Mouse (Mus musculus) limb, embryonic 13.5 days (tissue): ENCODE results near the gene Abca1. TPM values are rescaled to one million over a fixed set of nuclear protein-coding genes. Genes with fewer than 3 reads are reported as not detected.

ENCODE experiments used
- ATAC-seq: fragments of 200-750 bp; cut with Nextera tagmentation; 2 replicates; pipeline ENCODE4 v1.8.0; 2017; ENCODE audit warnings: low read depth, moderate number of reproducible peaks, moderate TSS enrichment; ENCODE audit not compliant: low FRiP score
- H3K27ac ChIP-seq: fragments of 300-500 bp; sonication (generic); 2 replicates; pipeline ENCODE4 v1.5.1; 2015; ENCODE audit warnings: inconsistent platforms, mild to moderate bottlenecking, moderate library complexity
- H3K27me3 ChIP-seq: fragments of 300-500 bp; sonication (generic); 2 replicates; pipeline ENCODE4 v1.6.1; 2015; ENCODE audit warnings: mild to moderate bottlenecking, inconsistent platforms
- H3K36me3 ChIP-seq: fragments of 300-500 bp; sonication (generic); 2 replicates; pipeline ENCODE4 v1.6.1; 2015; ENCODE audit warnings: inconsistent platforms, mild to moderate bottlenecking, moderate library complexity
- H3K4me1 ChIP-seq: fragments of 300-500 bp; sonication (generic); 2 replicates; pipeline ENCODE4 v1.6.1; 2015; ENCODE audit warnings: inconsistent platforms
- H3K4me2 ChIP-seq: fragments of 300-500 bp; sonication (generic); replicated peaks from 2 replicates; pipeline ENCODE4 v1.6.1; 2015; ENCODE audit warnings: inconsistent platforms, mild to moderate bottlenecking, moderate library complexity
- H3K4me3 ChIP-seq: fragments of 300-500 bp; sonication (generic); 2 replicates; pipeline ENCODE4 v1.5.1; 2015; ENCODE audit warnings: moderate library complexity, mild to moderate bottlenecking, inconsistent platforms
- H3K9ac ChIP-seq: fragments of 300-500 bp; sonication (generic); 2 replicates; pipeline ENCODE4 v1.6.1; 2015; ENCODE audit warnings: mild to moderate bottlenecking, inconsistent platforms
- H3K9me3 ChIP-seq: fragments of 300-500 bp; sonication (generic); 2 replicates; pipeline ENCODE4 v1.6.1; 2016; ENCODE audit warnings: inconsistent platforms
- WGBS: fragments of 180-500 bp; shearing (Covaris S2); methylation state at CpG from one replicate; pipeline ENCODE4 v1.1.7; 2015; 5-methylcytosine and 5-hydroxymethylcytosine counted together
- polyA plus RNA-seq: library from polyadenylated mRNA; unstranded; fragments of >200 nt; fragmentation: Nextera tagmentation; extraction: Ambion mirVana; gene quantifications from 2 replicates; pipeline ENCODE4 v1.2.1, GENCODE M21; 2015

Abca1 gene
- polyA plus RNA-seq, 1 experiment from 2014 or later, result 7.8 TPM

- WGBS, result 22% methylated on average over 2 of the region's 2 CpGs
- peaks cover 5% of the 10 kb centered on the region; the same call in 1 of the 2 replicates for H3K4me1 ChIP-seq
- no peak for ATAC-seq
Measured at GRCm38 (mm10) chr4:53147454-53147853, 12.2 kb downstream of the Abca1 start.

DNA sequence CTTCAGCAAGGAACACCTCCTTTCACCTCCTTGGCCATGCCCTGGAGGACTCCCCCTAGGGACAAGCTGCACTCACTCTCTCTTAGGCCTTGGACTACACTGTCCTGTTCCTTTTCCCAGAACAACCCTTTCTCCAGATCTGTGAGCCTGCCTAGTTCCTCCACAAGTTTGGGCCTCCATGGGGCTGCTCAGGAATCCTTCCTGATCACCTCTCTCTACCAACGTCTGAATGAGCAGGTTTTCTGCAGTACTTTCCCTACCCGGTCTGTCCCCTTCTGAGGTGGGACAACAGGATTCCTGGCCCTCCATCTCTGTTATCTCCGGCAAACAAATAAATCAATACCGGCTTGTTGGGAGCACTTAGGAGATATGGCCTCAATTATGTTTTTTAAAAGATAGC lies 12.6 kb downstream of the Abca1 start:
- H3K27ac ChIP-seq, result no peak overlapping the region
- no peak overlapping the region for H3K9ac ChIP-seq
- peaks cover 4% of the 10 kb centered on the region; the same call in 1 of the 2 replicates for H3K36me3 ChIP-seq
- WGBS, result 57% methylated on average over 4 of the region's 4 CpGs
- H3K4me1 ChIP-seq, result peaks cover 5% of the 10 kb centered on the region; the same call in 1 of the 2 replicates
- H3K4me2 ChIP-seq, result no peak overlapping the region
- no peak for ATAC-seq
- no peak overlapping the region for H3K4me3 ChIP-seq
- no peaks in the 10 kb centered on the region for H3K9me3 ChIP-seq
- H3K27me3 ChIP-seq, result no peaks in the 10 kb centered on the region

More at GRCm38 (mm10) chr4:53147454-53147853, 12.2 kb downstream of the Abca1 start:
- H3K27ac ChIP-seq, result no peak overlapping the region
- H3K27me3 ChIP-seq, result no peaks in the 10 kb centered on the region
- no peak overlapping the region for H3K4me2 ChIP-seq
- H3K4me3 ChIP-seq, result no peak overlapping the region
- H3K36me3 ChIP-seq, result peaks cover 4% of the 10 kb centered on the region; the same call in 1 of the 2 replicates
- H3K9me3 ChIP-seq, result no peaks in the 10 kb centered on the region
- no peak overlapping the region for H3K9ac ChIP-seq

DNA sequence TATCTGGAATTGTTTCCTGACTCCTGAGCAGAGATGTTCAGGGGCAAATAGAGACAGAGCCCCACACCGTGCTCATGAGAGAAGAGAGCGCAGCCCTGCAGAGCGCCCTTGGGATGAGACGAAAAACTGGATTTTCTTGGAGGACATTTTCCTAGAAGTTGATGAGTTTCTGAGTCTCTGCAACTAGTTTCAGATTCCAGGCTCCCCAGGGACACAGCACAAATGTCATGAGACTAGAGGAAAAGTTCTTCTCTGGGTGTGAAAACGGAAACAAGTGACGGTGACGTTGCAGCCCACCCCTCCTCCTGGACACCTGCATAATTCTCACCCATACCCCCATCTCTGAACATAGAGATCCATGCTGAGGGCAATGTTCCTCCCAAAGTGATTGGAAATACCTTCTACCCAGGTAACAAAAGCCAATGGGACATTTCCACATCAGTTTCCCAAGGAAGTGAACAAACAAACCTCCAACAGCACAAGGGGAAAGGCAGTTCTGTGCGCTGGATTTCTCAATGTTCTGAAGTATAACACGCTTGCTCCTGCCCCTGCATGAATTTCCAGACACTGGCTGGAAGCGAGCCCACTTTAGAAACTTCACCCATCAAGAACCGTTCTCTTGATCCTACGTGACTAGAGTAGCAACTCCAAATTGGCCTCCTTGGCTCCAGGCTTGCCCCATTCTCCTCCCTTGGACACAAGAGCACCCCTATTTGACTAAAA lies 13.3 kb downstream of the Abca1 start:
- ATAC-seq, result no peak
- 90% methylated on average over 12 of the region's 12 CpGs for WGBS
- H3K4me2 ChIP-seq, result no peak overlapping the region

GRCm38 (mm10) chr4:53145434-53146168 lies 14.1 kb downstream of the Abca1 start:
- H3K36me3 ChIP-seq, result peaks cover 9% of the 10 kb centered on the region
- ATAC-seq, result no peak
- H3K9me3 ChIP-seq, result no peaks in the 10 kb centered on the region
- WGBS, result 81% methylated on average over 12 of the region's 12 CpGs
- H3K27ac ChIP-seq, result no peak overlapping the region
- H3K4me1 ChIP-seq, result peaks cover 5% of the 10 kb centered on the region; the same call in 1 of the 2 replicates
- H3K9ac ChIP-seq, result no peak overlapping the region
- no peaks in the 10 kb centered on the region for H3K27me3 ChIP-seq
- no peak overlapping the region for H3K4me3 ChIP-seq
- H3K4me2 ChIP-seq, result no peak overlapping the region

More for the DNA sequence above, 13.3 kb downstream of the Abca1 start:
- H3K27me3 ChIP-seq, result no peaks in the 10 kb centered on the region
- no peak overlapping the region for H3K4me3 ChIP-seq
- H3K9ac ChIP-seq, result no peak overlapping the region
- peaks cover 5% of the 10 kb centered on the region; the same call in 1 of the 2 replicates for H3K4me1 ChIP-seq
- peaks cover 4% of the 10 kb centered on the region; the same call in 1 of the 2 replicates for H3K36me3 ChIP-seq
- no peak overlapping the region for H3K27ac ChIP-seq
- no peaks in the 10 kb centered on the region for H3K9me3 ChIP-seq

DNA sequence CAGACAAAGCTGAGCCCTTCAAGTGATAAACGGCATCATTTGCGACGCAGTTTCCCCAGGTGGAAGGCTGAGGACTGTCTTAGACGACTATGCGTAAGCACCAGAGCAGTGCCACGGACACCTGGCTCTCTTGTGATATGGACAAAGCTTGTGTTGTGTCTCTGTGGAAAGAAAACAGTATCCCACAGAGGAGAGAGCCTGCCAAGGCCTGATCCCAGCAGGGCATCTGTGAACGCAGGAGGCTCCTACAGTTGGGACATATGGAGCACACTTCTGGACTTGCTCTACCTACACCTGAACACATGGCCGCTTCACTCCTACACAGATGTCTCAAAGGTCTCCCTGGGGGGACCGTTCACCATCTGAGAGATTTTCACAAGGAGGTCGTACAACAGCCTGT lies 15.1 kb downstream of the Abca1 start:
- no peak overlapping the region for H3K9ac ChIP-seq
- H3K27ac ChIP-seq, result no peak overlapping the region
- no peak overlapping the region for H3K4me3 ChIP-seq
- no peak for ATAC-seq
- H3K27me3 ChIP-seq, result no peaks in the 10 kb centered on the region
- no peak overlapping the region for H3K4me2 ChIP-seq
- H3K4me1 ChIP-seq, result peaks cover 5% of the 10 kb centered on the region; the same call in 1 of the 2 replicates
- H3K36me3 ChIP-seq, result peaks cover 11% of the 10 kb centered on the region
- no peaks in the 10 kb centered on the region for H3K9me3 ChIP-seq
- WGBS, result 68% methylated on average over 10 of the region's 10 CpGs

- H3K9me3 ChIP-seq, result no peaks in the 10 kb centered on the region
- WGBS, result 67% methylated on average over 8 of the region's 8 CpGs
Measured at GRCm38 (mm10) chr4:53144021-53144420, 15.7 kb downstream of the Abca1 start.

GRCm38 (mm10) chr4:53140678-53141077 lies 19.0 kb downstream of the Abca1 start:
- no peak for ATAC-seq
- Histone ChIP-seq H3K27me3 (no peaks in the 10 kb centered on the region), H3K9ac (no peak overlapping the region), H3K9me3 (no peaks in the 10 kb centered on the region), H3K4me1 (no peaks in the 10 kb centered on the region), H3K27ac (no peak overlapping the region), H3K36me3 (peaks cover 15% of the 10 kb centered on the region), H3K4me2 (no peak overlapping the region), H3K4me3 (no peak overlapping the region)
- 95% methylated on average over 6 of the region's 6 CpGs for WGBS

More at GRCm38 (mm10) chr4:53144021-53144420, 15.7 kb downstream of the Abca1 start:
- ATAC-seq, result no peak
- no peak overlapping the region for H3K27ac ChIP-seq
- peaks cover 5% of the 10 kb centered on the region; the same call in 1 of the 2 replicates for H3K4me1 ChIP-seq
- no peaks in the 10 kb centered on the region for H3K27me3 ChIP-seq
- H3K9ac ChIP-seq, result no peak overlapping the region
- no peak overlapping the region for H3K4me2 ChIP-seq
- no peak overlapping the region for H3K4me3 ChIP-seq
- peaks cover 15% of the 10 kb centered on the region for H3K36me3 ChIP-seq

GRCm38 (mm10) chr4:53139495-53139894 lies 20.2 kb downstream of the Abca1 start:
- Histone ChIP-seq H3K36me3 (peaks cover 15% of the 10 kb centered on the region), H3K4me3 (no peak overlapping the region), H3K27me3 (no peaks in the 10 kb centered on the region), H3K9ac (no peak overlapping the region), H3K4me1 (no peaks in the 10 kb centered on the region), H3K4me2 (no peak overlapping the region), H3K27ac (no peak overlapping the region), H3K9me3 (no peaks in the 10 kb centered on the region)
- 88% methylated on average over 2 of the region's 2 CpGs for WGBS
- no peak for ATAC-seq

DNA sequence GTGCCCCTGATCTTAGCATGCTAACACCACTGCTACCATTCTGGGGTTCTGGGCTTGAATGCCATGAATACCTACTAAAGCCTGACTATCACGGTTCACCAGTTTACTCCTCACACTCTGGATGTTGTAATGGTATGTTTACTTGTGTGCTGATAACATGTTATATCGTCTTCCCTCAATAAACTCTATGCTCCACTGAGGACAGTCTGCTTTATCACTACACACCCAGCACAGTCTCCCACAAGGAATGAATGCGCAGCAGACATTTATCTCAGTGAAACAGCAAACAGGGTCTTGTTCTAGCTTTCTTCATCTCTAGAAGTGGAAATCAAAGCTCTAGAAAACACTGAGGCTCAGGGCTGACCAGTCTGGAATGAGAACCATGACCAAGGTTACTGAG lies 20.7 kb downstream of the Abca1 start:
- no peak for ATAC-seq
- 88% methylated on average over 3 of the region's 3 CpGs for WGBS
- Histone ChIP-seq H3K4me3 (no peak overlapping the region), H3K27ac (no peak overlapping the region), H3K4me1 (no peaks in the 10 kb centered on the region), H3K36me3 (peaks cover 15% of the 10 kb centered on the region), H3K9me3 (no peaks in the 10 kb centered on the region), H3K4me2 (no peak overlapping the region), H3K27me3 (no peaks in the 10 kb centered on the region), H3K9ac (no peak overlapping the region)

GRCm38 (mm10) chr4:53137087-53137486 lies 22.6 kb downstream of the Abca1 start:
- Histone ChIP-seq H3K36me3 (peaks cover 15% of the 10 kb centered on the region), H3K27me3 (no peaks in the 10 kb centered on the region), H3K9ac (no peak overlapping the region), H3K4me2 (no peak overlapping the region), H3K9me3 (no peaks in the 10 kb centered on the region), H3K27ac (no peak overlapping the region), H3K4me1 (no peaks in the 10 kb centered on the region), H3K4me3 (no peak overlapping the region)
- WGBS, result 85% methylated on average over 2 of the region's 2 CpGs
- no peak for ATAC-seq

DNA sequence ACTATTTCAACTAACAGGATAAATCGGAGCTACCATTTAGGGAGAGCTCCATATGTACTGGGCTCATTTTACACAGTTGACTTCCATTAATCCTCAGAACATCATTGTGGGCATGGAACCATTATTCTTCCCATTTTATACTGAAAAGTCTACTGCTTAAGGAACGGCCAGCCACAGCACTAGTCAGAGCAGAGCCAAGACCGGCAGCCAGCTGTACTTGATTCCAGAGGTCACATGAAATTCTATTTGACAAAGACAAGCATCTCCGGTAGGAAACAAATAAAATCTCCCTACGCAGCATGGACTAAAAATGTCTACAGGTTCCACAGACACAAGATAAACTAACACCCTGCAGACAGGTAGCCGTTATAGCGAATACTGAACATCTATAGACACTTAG lies 24.9 kb downstream of the Abca1 start:
- H3K4me2 ChIP-seq, result no peak overlapping the region
- H3K4me1 ChIP-seq, result no peaks in the 10 kb centered on the region
- no peaks in the 10 kb centered on the region for H3K27me3 ChIP-seq
- H3K9ac ChIP-seq, result no peak overlapping the region
- H3K4me3 ChIP-seq, result no peak overlapping the region
- 76% methylated on average over 7 of the region's 7 CpGs for WGBS
- no peak for ATAC-seq
- H3K36me3 ChIP-seq, result peaks cover 31% of the 10 kb centered on the region
- H3K9me3 ChIP-seq, result no peaks in the 10 kb centered on the region
- no peak overlapping the region for H3K27ac ChIP-seq

DNA sequence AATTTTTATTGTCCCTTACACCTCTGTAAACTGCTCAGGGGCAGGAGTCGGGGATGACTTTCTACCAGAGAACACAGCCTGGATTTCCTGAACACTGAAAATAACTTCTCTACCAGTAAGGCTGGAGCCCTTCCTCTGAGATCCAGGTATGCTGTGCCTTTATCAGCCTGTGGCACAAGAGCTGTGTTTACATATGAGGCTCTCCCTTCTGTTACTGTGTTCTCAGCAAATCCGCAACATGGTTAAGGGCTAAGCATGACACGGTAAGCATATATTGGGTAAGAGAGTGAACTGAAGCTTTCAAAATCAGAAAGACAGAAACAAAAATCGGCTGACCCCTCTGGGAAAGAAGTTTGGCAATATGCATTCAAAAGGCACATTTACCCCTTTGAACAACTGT lies 25.7 kb downstream of the Abca1 start:
- Histone ChIP-seq H3K4me2 (no peak overlapping the region), H3K27ac (no peak overlapping the region), H3K9ac (no peak overlapping the region), H3K4me1 (no peaks in the 10 kb centered on the region), H3K4me3 (no peak overlapping the region), H3K36me3 (peaks cover 33% of the 10 kb centered on the region), H3K9me3 (no peaks in the 10 kb centered on the region), H3K27me3 (no peaks in the 10 kb centered on the region)
- ATAC-seq, result no peak
- 77% methylated on average over 4 of the region's 4 CpGs for WGBS
